Mouse (Mus musculus) left cerebral cortex, postnatal 10 days (tissue): Measurements from ENCODE around the gene Rexo1. TPM values are rescaled to one million over a fixed set of nuclear protein-coding genes. Genes with fewer than 3 reads are reported as not detected.
A peak's percentile ranks its signal among the peaks of the same experiment; 100 is the strongest.

Source experiments
- microRNA-seq: library from miRNA; unstranded; fragments of <30 nt; microRNA quantifications from one replicate; pipeline ENCODE4 v1.2.0, GENCODE M21; 2022
- total RNA-seq, 2 experiments: library from RNA; stranded (reverse); gene quantifications; 2 replicates each; pipeline ENCODE4 v1.2.3; 2021

Rexo1 gene
- total RNA-seq, 2 experiments from 2014 or later = 49.5 to 49.6 TPM

Small RNA genes within 50 kb of the gene (microRNA-seq; reads per million reads assigned to microRNA genes)
- gene Mir6912 = 4.3 reads per million, percentile 15 among the genes with 10 or more reads in this experiment

Other genes starting within 250 kb of the Rexo1 start
- gene 2310011J03Rik, start 241.0 kb downstream of the Rexo1 start, total RNA-seq = 10 to 100 TPM; 19.9 to 21.0 TPM
- 1 to 10 TPM; 9.8 to 9.9 TPM for gene Pcsk4, start 232.1 kb downstream of the Rexo1 start, total RNA-seq
- gene Reep6, start 231.6 kb downstream of the Rexo1 start, total RNA-seq = 10 to 100 TPM in 1 of 2 experiments, 1 to 10 TPM in 1; 9.3 to 10.1 TPM
- under 1 TPM; 0.66 to 0.85 TPM for gene Adamtsl5, start 213.1 kb downstream of the Rexo1 start, total RNA-seq
- gene Plk5, start 205.1 kb downstream of the Rexo1 start, total RNA-seq = 1 to 10 TPM; 3.1 to 5.1 TPM
- 10 to 100 TPM; 31.1 to 35.4 TPM for gene Mex3d, start 173.9 kb downstream of the Rexo1 start, total RNA-seq
- gene Mbd3, start 162.0 kb downstream of the Rexo1 start, total RNA-seq = 100 to 1,000 TPM; 121 to 124 TPM
- gene Uqcr11, start 154.7 kb downstream of the Rexo1 start, total RNA-seq = 100 to 1,000 TPM; 508 to 513 TPM
- 10 to 100 TPM; 29.6 to 31.1 TPM for gene Tcf3, start 127.9 kb downstream of the Rexo1 start, total RNA-seq
- not detected for gene Onecut3, start 66.7 kb downstream of the Rexo1 start, total RNA-seq
- gene Atp8b3, start 22.4 kb downstream of the Rexo1 start, total RNA-seq = under 1 TPM; 0.14 to 0.49 TPM
- gene Klf16, start 15.8 kb upstream of the Rexo1 start, total RNA-seq = 10 to 100 TPM; 40.1 to 46.3 TPM
- 100 to 1,000 TPM; 191 to 194 TPM for gene Abhd17a, start 28.8 kb upstream of the Rexo1 start, total RNA-seq
- gene Scamp4, start 41.3 kb upstream of the Rexo1 start, total RNA-seq = 10 to 100 TPM; 37.5 to 37.9 TPM
- 1 to 10 TPM; 4.3 TPM for gene Adat3, start 41.3 kb upstream of the Rexo1 start, total RNA-seq
- gene Gm49322, start 44.5 kb upstream of the Rexo1 start, total RNA-seq = 1 to 10 TPM; 2.0 to 3.0 TPM
- 100 to 1,000 TPM; 156 to 167 TPM for gene Csnk1g2, start 61.3 kb upstream of the Rexo1 start, total RNA-seq
- gene Btbd2, start 95.5 kb upstream of the Rexo1 start, total RNA-seq = 10 to 100 TPM; 89.6 to 91.0 TPM
- 10 to 100 TPM; 46.1 to 47.1 TPM for gene Mknk2, start 116.6 kb upstream of the Rexo1 start, total RNA-seq
- 10 to 100 TPM; 21.8 to 24.7 TPM for gene Mob3a, start 140.4 kb upstream of the Rexo1 start, total RNA-seq
- gene Izumo4, start 140.6 kb upstream of the Rexo1 start, total RNA-seq = 10 to 100 TPM; 56.3 to 63.5 TPM
- 100 to 1,000 TPM; 146 to 151 TPM for gene Ap3d1, start 180.7 kb upstream of the Rexo1 start, total RNA-seq
- gene Dot1l, start 193.6 kb upstream of the Rexo1 start, total RNA-seq = 10 to 100 TPM; 59.1 to 60.1 TPM
- 10 to 100 TPM; 39.7 to 43.1 TPM for gene Sf3a2, start 236.6 kb upstream of the Rexo1 start, total RNA-seq
- 10 to 100 TPM; 57.0 to 62.1 TPM for gene Plekhj1, start 237.1 kb upstream of the Rexo1 start, total RNA-seq
- gene Amh, start 243.7 kb upstream of the Rexo1 start, total RNA-seq = 1 to 10 TPM; 1.7 to 2.0 TPM